Mouse (Mus musculus) G1E (cell line): Measurements from ENCODE around the gene 4930519G04Rik.

Experiments used
- GATA1 ChIP-seq: IDR thresholded peaks from 2 replicates; pipeline ENCODE4 v1.6.1; 2012; ENCODE audit warnings: borderline replicate concordance, low read length, inconsistent platforms, mixed read lengths
- POLR2AphosphoS5 ChIP-seq: IDR thresholded peaks from 2 replicates; pipeline ENCODE4 v1.6.1; 2012; ENCODE audit warnings: low read depth, low read length, inconsistent platforms; ENCODE audit not compliant: insufficient replicate concordance

DNA sequence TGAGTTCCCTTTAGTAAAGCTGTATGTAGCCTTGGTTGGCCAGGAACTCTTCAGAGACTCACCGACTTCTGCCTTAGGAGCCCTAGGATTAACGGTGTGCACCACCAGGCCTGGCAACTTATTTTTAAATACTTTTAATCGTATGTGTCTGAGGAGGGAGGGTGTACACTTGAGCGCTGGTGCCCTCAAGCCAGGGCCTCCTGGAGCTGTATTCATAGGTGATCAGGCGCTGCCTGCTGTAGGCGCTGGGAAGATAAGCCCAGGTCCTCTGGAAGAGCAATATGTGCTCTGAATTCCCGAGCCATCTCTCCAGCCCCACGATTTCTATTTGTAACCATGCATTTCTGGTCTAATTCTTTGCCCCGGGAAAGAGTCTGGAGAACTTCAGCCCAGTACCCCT, 46.4 kb upstream of the 4930519G04Rik start:
- no peak; the same call in 1 of the 2 replicates for TF ChIP-seq POLR2AphosphoS5
- TF ChIP-seq GATA1, result no peak
